Mouse (Mus musculus) cerebral cortex, adult 2 months (tissue): Measurements from ENCODE around the gene Olfr373.

Experiments
- WGBS: fragments of 180-500 bp; shearing (Covaris S2); methylation state at CpG from one replicate; pipeline ENCODE4 v1.1.7; 2018; 5-methylcytosine and 5-hydroxymethylcytosine counted together

Gene Olfr373

GRCm38 (mm10) chr8:72082877-72083276, at the start of gene Olfr373:
TSS of gene Olfr373 (plus strand) at chr8:72083177.

GRCm38 (mm10) chr8:72040918-72041317, 42.1 kb upstream of the Olfr373 start, which contains the start of gene Olfr372:
TSS of gene Olfr372 (plus strand) at chr8:72041218.
- 79% methylated on average over 4 of the region's 4 CpGs for WGBS

- WGBS: 92% methylated on average over 1 of the region's 1 CpGs
Measured at GRCm38 (mm10) chr8:72042493-72042892, 40.5 kb upstream of the Olfr373 start.

- 94% methylated on average over 3 of the region's 4 CpGs for WGBS
Measured at GRCm38 (mm10) chr8:72057643-72058042, 25.3 kb upstream of the Olfr373 start.

GRCm38 (mm10) chr8:72066819-72067399, 16.1 kb upstream of the Olfr373 start:
- 79% methylated on average over 1 of the region's 1 CpGs for WGBS

GRCm38 (mm10) chr8:72084744-72085143, 1.8 kb downstream of the Olfr373 start:
- WGBS: 77% methylated on average over 5 of the region's 5 CpGs

- WGBS: 93% methylated on average over 3 of the region's 3 CpGs
Measured at GRCm38 (mm10) chr8:72087611-72088010, 4.6 kb downstream of the Olfr373 start.

GRCm38 (mm10) chr8:72099377-72100103, 16.6 kb downstream of the Olfr373 start:
- 68% methylated on average over 6 of the region's 7 CpGs for WGBS

GRCm38 (mm10) chr8:72105165-72105564, 22.2 kb downstream of the Olfr373 start:
- 25% methylated on average over 4 of the region's 4 CpGs for WGBS

- WGBS: 94% methylated on average over 3 of the region's 3 CpGs
Measured at GRCm38 (mm10) chr8:72106740-72107139, 23.8 kb downstream of the Olfr373 start, which contains the start of gene Olfr374. TSS of gene Olfr374 (plus strand) at chr8:72107040.

GRCm38 (mm10) chr8:72110876-72111275, 27.9 kb downstream of the Olfr373 start:
- WGBS: 72% methylated on average over 6 of the region's 6 CpGs

- 72% methylated on average over 3 of the region's 3 CpGs for WGBS
Measured at GRCm38 (mm10) chr8:72112486-72112885, 29.5 kb downstream of the Olfr373 start.

- 91% methylated on average over 2 of the region's 2 CpGs for WGBS
Measured at GRCm38 (mm10) chr8:72115202-72115601, 32.2 kb downstream of the Olfr373 start.

- WGBS: 60% methylated on average over 4 of the region's 4 CpGs
Measured at GRCm38 (mm10) chr8:72118616-72119015, 35.6 kb downstream of the Olfr373 start.

- WGBS: 72% methylated on average over 3 of the region's 3 CpGs
Measured at GRCm38 (mm10) chr8:72121486-72121885, 38.5 kb downstream of the Olfr373 start.

GRCm38 (mm10) chr8:72121997-72122396, 39.0 kb downstream of the Olfr373 start:
- WGBS: 77% methylated on average over 1 of the region's 1 CpGs

- 87% methylated on average over 1 of the region's 1 CpGs for WGBS
Measured at GRCm38 (mm10) chr8:72127834-72128233, 44.9 kb downstream of the Olfr373 start.

- 85% methylated on average over 2 of the region's 2 CpGs for WGBS
Measured at GRCm38 (mm10) chr8:72131251-72131650, 48.3 kb downstream of the Olfr373 start.

- 88% methylated on average over 2 of the region's 2 CpGs for WGBS
Measured at GRCm38 (mm10) chr8:72131901-72132300, 48.9 kb downstream of the Olfr373 start.

- 81% methylated on average over 1 of the region's 1 CpGs for WGBS
Measured at GRCm38 (mm10) chr8:72132417-72132816, 49.4 kb downstream of the Olfr373 start.

GRCm38 (mm10) chr8:72132891-72133290, 49.9 kb downstream of the Olfr373 start:
- WGBS: 83% methylated on average over 1 of the region's 1 CpGs

- WGBS: 47% methylated on average over 1 of the region's 1 CpGs
Measured at GRCm38 (mm10) chr8:72133507-72133906, 50.5 kb downstream of the Olfr373 start.

GRCm38 (mm10) chr8:72134756-72135445, 51.9 kb downstream of the Olfr373 start, which contains the start of gene Tpm4:
TSS of gene Tpm4 (plus strand) at chr8:72134975.
- 3% methylated on average over 48 of the region's 49 CpGs for WGBS
